In genomic region chr5:38563121-38563520, GRCm38 (mm10) we compare ENCODE assay signal across 8 mouse cellular contexts. TPM values are rescaled to one million over a fixed set of nuclear protein-coding genes. Genes with fewer than 3 reads are reported as not detected.
DNase-seq lines count a peak whose midpoint lies in the region; ATAC-seq and TF ChIP-seq lines count a peak whose summit lies in the region.

Wdr1 (minus strand) TSS chr5:38563221.

- peaks cover 11% of the 10 kb centered on the region for H3K4me1 ChIP-seq in hindbrain, postnatal 0 days (ENCODE audit: insufficient read depth, low read length)

- no peaks in the 10 kb centered on the region for H3K27me3 ChIP-seq in hindbrain, postnatal 0 days (ENCODE audit: insufficient read depth, low read length)

- 86% methylated on average over 2 of the region's 2 CpGs for WGBS in hindbrain, postnatal 0 days

- no peaks in the 10 kb centered on the region for H3K9me3 ChIP-seq in hindbrain, postnatal 0 days (ENCODE audit: low read length)

- TF ChIP-seq CTCF in gastrocnemius, adult 2 months (IDR thresholded peaks at IDR 0.05): no peak
- no peak for TF ChIP-seq CTCF in hindbrain, postnatal 0 days (IDR thresholded peaks at IDR 0.05; ENCODE audit: low read depth)

- H3K9ac ChIP-seq in hindbrain, postnatal 0 days (replicated peaks; ENCODE audit: low read length): peak within 1 kb of the TSS; percentile 85; the same call in 1 of the 2 replicates

- H3K4me2 ChIP-seq in hindbrain, postnatal 0 days (ENCODE audit: low read depth, low read length): peak within 1 kb of the TSS; percentile 65

- DNase-seq in heart, adult 18-20 months: no peak
- no peak for DNase-seq in heart, adult 11 months
- DNase-seq in adrenal gland, adult 8-10 months: no peak
- DNase-seq in gastrocnemius, adult 2 months: no peak
- no peak for DNase-seq in hindbrain, postnatal 0 days (ENCODE audit: low spot score)
- DNase-seq in thymus, postnatal 4 days: no peak
- DNase-seq in adipocyte (ENCODE audit: low spot score): no peak

- peak within 1 kb of the TSS; percentile 97 for H3K4me3 ChIP-seq in gastrocnemius, adult 2 months
- H3K4me3 ChIP-seq in hindbrain, postnatal 0 days (ENCODE audit: low read length): peak within 1 kb of the TSS; percentile 70

- ATAC-seq in hindbrain, postnatal 0 days: no peak
- ATAC-seq in megakaryocyte, adult 5-6 weeks (ENCODE audit: poor library complexity, severe bottlenecking): no peak

- H3K36me3 ChIP-seq in hindbrain, postnatal 0 days (ENCODE audit: insufficient read depth, low read length): no peaks in the 10 kb centered on the region

- H3K27ac ChIP-seq in gastrocnemius, adult 2 months: peak within 1 kb of the TSS; percentile 99
- peak within 1 kb of the TSS; percentile 83 for H3K27ac ChIP-seq in hindbrain, postnatal 0 days

- intact Hi-C loops in gastrocnemius, adult 2 months (cut with DNase I): no loop called here

RNA-seq across cellular contexts. Expression of gene Wdr1, which starts in this region (rescaled TPM):
- 100 to 1,000 TPM; 122 to 133 TPM for total RNA-seq in heart, adult 18-20 months (2021)
- total RNA-seq in adrenal gland, adult 8-10 months (2022): 100 to 1,000 TPM; 119 to 140 (median 124) TPM
- total RNA-seq in gastrocnemius, adult 2 months (2021): 10 to 100 TPM; 42.7 to 64.8 TPM
- 245 and 258 TPM in 2 replicates for total RNA-seq in hindbrain, postnatal 0 days (2014; rRNA removed)
- 174 TPM in 2 replicates for polyA plus RNA-seq in hindbrain, postnatal 0 days (2015; fragmentation: Nextera tagmentation; extraction: Ambion mirVana)
- total RNA-seq in megakaryocyte, adult 5-6 weeks (2015): 236 and 293 TPM in 2 replicates
- 418 and 442 TPM in 2 replicates for total RNA-seq in megakaryocyte, adult 5-6 weeks (2017)
